Mouse (Mus musculus): Measurements from ENCODE around the gene 2010111I01Rik. TPM values are rescaled to one million over a fixed set of nuclear protein-coding genes. Genes with fewer than 3 reads are reported as not detected.

Gene 2010111I01Rik
- total and polyA plus RNA-seq, 3 experiments: 13.3 to 19.8 (median 14.4) TPM

DNA sequence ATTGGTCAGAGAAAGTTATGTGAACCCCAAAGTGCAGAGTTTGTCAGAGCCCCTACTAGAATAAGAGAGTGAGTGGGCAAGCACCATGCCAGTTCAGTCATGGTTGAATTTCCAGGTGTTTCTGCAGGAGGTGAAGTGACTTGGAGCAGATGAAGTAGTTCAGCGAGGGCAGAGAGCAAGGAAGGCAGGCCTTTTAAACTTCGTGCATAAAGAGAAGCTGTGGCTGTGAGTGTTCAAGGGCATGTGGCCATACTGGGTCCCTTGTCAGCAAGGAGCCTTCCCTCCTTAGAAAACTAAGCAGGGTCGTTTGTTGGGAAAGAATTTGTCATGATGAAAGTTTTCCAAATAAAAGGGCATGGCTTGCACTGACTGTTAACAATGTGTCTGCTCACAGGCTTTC, 161.5 kb downstream of the 2010111I01Rik start:
- no peak overlapping the region for H3K4me2 ChIP-seq (ENCODE audit: insufficient read depth, low read depth, poor library complexity, severe bottlenecking)
- no peak overlapping the region for H3K27ac ChIP-seq (ENCODE audit: insufficient read depth, low read depth)
- H3K36me3 ChIP-seq (replicated peaks in 1 of 2; ENCODE audit: control insufficient read depth in 1 of 2, insufficient read depth in 1 of 2, low read length in 1 of 2): no peaks in the 10 kb centered on the region
- H3K9me3 ChIP-seq (replicated peaks; ENCODE audit: low read length): peaks cover 4% of the 10 kb centered on the region
- H3K4me1 ChIP-seq (ENCODE audit: control insufficient read depth in 1 of 2, insufficient read depth in 2 of 2): no peaks in the 10 kb centered on the region
- dilution Hi-C loops (cut with MboI; ENCODE audit: extremely low pct_ligation_motif_present, extremely low pct_unique_long_range_greater_than_20kb, low sequenced_read_pairs) (no loop called here), in situ Hi-C loops (cut with MboI; ENCODE audit: low pct_ligation_motif_present, low pct_unique_long_range_greater_than_20kb, low sequenced_read_pairs) (no loop called here)
- no peaks in the 10 kb centered on the region for H3K27me3 ChIP-seq (replicated peaks)
- H3K9ac ChIP-seq (ENCODE audit: insufficient read depth, low read depth): no peak overlapping the region
- DNase-seq (ENCODE audit: extremely low read depth): no peak
- TF ChIP-seq JUND (conservative IDR thresholded peaks at IDR 0.05; ENCODE audit: low read depth, low read length) (no peak), HCFC1 (IDR thresholded peaks at IDR 0.05; ENCODE audit: low read depth, low read length) (no peak), KAT2A (IDR thresholded peaks at IDR 0.05; ENCODE audit: insufficient replicate concordance, low read length) (no peak), MAX (IDR thresholded peaks at IDR 0.05; ENCODE audit: low read length) (no peak), MXI1 (IDR thresholded peaks at IDR 0.05; ENCODE audit: low read depth, low read length) (no peak), MYC (IDR thresholded peaks at IDR 0.05; ENCODE audit: low read depth, low read length) (no peak), RCOR1 (conservative IDR thresholded peaks at IDR 0.05; ENCODE audit: low read depth, low read length) (no peak)
- no peak overlapping the region for H3K4me3 ChIP-seq (replicated peaks in 1 of 3; ENCODE audit: low read depth in 2 of 3, low read length in 2 of 3, poor library complexity in 1 of 3)
- H3K79me2 ChIP-seq (replicated peaks; ENCODE audit: control insufficient read depth, extremely low read depth, insufficient read depth, poor library complexity, severe bottlenecking): no peaks in the 10 kb centered on the region

DNA sequence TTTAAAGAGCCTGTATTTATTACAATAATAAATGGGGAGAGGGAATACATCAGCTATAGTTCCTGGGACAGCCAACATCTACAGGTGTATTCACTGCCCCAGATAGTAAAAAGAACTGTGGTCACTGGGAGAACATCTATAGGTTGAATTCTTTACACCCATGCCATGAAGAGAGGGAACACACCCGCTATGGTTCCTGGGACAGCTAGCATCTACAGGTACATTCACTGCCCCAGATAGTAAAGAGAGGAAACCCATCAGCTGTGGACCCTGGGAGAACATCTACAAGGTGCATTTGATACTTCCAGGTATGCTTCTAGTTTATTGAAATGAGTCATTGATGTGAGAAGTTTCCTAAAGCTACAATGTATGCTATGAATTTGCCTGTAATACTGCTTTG, 162.8 kb downstream of the 2010111I01Rik start:
- H3K4me1 ChIP-seq (ENCODE audit: control insufficient read depth in 1 of 2, insufficient read depth in 2 of 2): no peaks in the 10 kb centered on the region
- DNase-seq (ENCODE audit: extremely low read depth): no peak
- H3K36me3 ChIP-seq (replicated peaks in 1 of 2; ENCODE audit: control insufficient read depth in 1 of 2, insufficient read depth in 1 of 2, low read length in 1 of 2): no peaks in the 10 kb centered on the region
- H3K27ac ChIP-seq (ENCODE audit: insufficient read depth, low read depth): no peak overlapping the region
- H3K9ac ChIP-seq (ENCODE audit: insufficient read depth, low read depth): no peak overlapping the region
- H3K4me2 ChIP-seq (ENCODE audit: insufficient read depth, low read depth, poor library complexity, severe bottlenecking): no peak overlapping the region
- no peaks in the 10 kb centered on the region for H3K79me2 ChIP-seq (replicated peaks; ENCODE audit: control insufficient read depth, extremely low read depth, insufficient read depth, poor library complexity, severe bottlenecking)
- H3K4me3 ChIP-seq (replicated peaks in 1 of 3; ENCODE audit: low read depth in 2 of 3, low read length in 2 of 3, poor library complexity in 1 of 3): no peak overlapping the region
- in situ Hi-C loops (cut with MboI; ENCODE audit: low pct_ligation_motif_present, low pct_unique_long_range_greater_than_20kb, low sequenced_read_pairs): no loop called here
- H3K9me3 ChIP-seq (replicated peaks; ENCODE audit: low read length): peaks cover 4% of the 10 kb centered on the region
- H3K27me3 ChIP-seq (replicated peaks): no peaks in the 10 kb centered on the region
- TF ChIP-seq POLR2AphosphoS2 (IDR thresholded peaks at IDR 0.05; ENCODE audit: low read depth, low read length): no peak
- dilution Hi-C loops (cut with MboI; ENCODE audit: extremely low pct_ligation_motif_present, extremely low pct_unique_long_range_greater_than_20kb, low sequenced_read_pairs): no loop called here

DNA sequence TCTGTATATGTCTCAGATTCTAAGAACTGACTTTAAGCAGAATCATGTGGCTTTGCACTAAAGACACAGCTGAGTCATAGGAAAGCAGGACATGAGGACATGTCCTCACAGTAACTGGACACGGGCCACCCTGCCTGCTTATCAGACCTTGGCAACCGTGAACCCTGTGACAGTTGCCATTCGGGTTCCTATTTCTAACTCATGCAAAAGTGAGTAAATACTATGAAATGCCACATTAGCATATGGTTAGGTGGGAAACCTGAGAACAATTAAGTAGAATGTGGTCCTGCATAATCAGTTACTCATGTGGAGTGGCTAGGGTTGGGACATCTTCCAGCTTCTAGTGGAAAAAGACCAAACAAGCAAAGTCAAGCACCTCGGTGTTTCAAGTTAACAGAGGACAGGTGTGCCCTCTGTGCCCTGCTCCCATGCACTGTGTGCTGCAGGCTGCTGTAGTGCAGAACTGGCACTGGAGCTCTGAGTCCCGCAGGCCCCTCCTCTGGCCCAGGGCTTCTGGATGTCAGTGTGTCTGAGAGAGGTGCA, 170.3 kb downstream of the 2010111I01Rik start:
- Histone ChIP-seq H3K9me3 (replicated peaks; ENCODE audit: low read length) (no peaks in the 10 kb centered on the region), H3K4me1 (ENCODE audit: control insufficient read depth in 1 of 2, insufficient read depth in 2 of 2) (no peaks in the 10 kb centered on the region), H3K4me2 (ENCODE audit: insufficient read depth, low read depth, poor library complexity, severe bottlenecking) (no peak overlapping the region), H3K27me3 (replicated peaks) (no peaks in the 10 kb centered on the region), H3K36me3 (replicated peaks in 1 of 2; ENCODE audit: control insufficient read depth in 1 of 2, insufficient read depth in 1 of 2, low read length in 1 of 2) (no peaks in the 10 kb centered on the region), H3K9ac (ENCODE audit: insufficient read depth, low read depth) (no peak overlapping the region), H3K79me2 (replicated peaks; ENCODE audit: control insufficient read depth, extremely low read depth, insufficient read depth, poor library complexity, severe bottlenecking) (no peaks in the 10 kb centered on the region), H3K27ac (ENCODE audit: insufficient read depth, low read depth) (no peak overlapping the region), H3K4me3 (replicated peaks in 1 of 3; ENCODE audit: low read depth in 2 of 3, low read length in 2 of 3, poor library complexity in 1 of 3) (no peak overlapping the region)
- no peak for DNase-seq (ENCODE audit: extremely low read depth)
- TF ChIP-seq NRF1 (IDR thresholded peaks at IDR 0.05; ENCODE audit: low read depth, low read length) (no peak), CHD1 (IDR thresholded peaks at IDR 0.05; ENCODE audit: low read depth, low read length) (no peak), USF2 (conservative IDR thresholded peaks at IDR 0.05; ENCODE audit: low read depth, low read length) (no peak), PAX5 (IDR thresholded peaks at IDR 0.05; ENCODE audit: low read length) (no peak), ZNF384 (IDR thresholded peaks at IDR 0.05; ENCODE audit: low read depth, low read length) (no peak), MXI1 (IDR thresholded peaks at IDR 0.05; ENCODE audit: low read depth, low read length) (no peak), JUN (IDR thresholded peaks at IDR 0.05; ENCODE audit: insufficient read depth, low read depth, low read length) (no peak), CTCF (conservative IDR thresholded peaks at IDR 0.05 in 1 of 2, IDR thresholded peaks at IDR 0.05 in 1 of 2; ENCODE audit: low read depth in 2 of 2, low read length in 2 of 2) (no peak), USF1 (IDR thresholded peaks at IDR 0.05; ENCODE audit: low read depth, low read length) (no peak), POLR2AphosphoS2 (IDR thresholded peaks at IDR 0.05; ENCODE audit: low read depth, low read length) (no peak), NELFE (IDR thresholded peaks at IDR 0.05; ENCODE audit: low read depth, low read length) (no peak), CHD2 (IDR thresholded peaks at IDR 0.05; ENCODE audit: low read length) (no peak), SMC3 (IDR thresholded peaks at IDR 0.05; ENCODE audit: low read depth, low read length) (no peak), IRF4 (IDR thresholded peaks at IDR 0.05; ENCODE audit: low read depth, low read length) (no peak)
- dilution Hi-C loops (cut with MboI; ENCODE audit: extremely low pct_ligation_motif_present, extremely low pct_unique_long_range_greater_than_20kb, low sequenced_read_pairs) (no loop called here), in situ Hi-C loops (cut with MboI; ENCODE audit: low pct_ligation_motif_present, low pct_unique_long_range_greater_than_20kb, low sequenced_read_pairs) (loop anchor here (5.0 kb wide), 1 partner anchor 192 kb away; no protein-coding TSS in a partner anchor)

Data from CH12.LX (cell line).